Mouse (Mus musculus) thymus, adult 2 months (tissue): Measurements from ENCODE around the gene Ssh3.

ENCODE experiments used
- CTCF ChIP-seq: fragments of 200-500 bp; IDR thresholded peaks from 2 replicates; pipeline ENCODE4 v1.5.1; 2012; ENCODE audit warnings: mild to moderate bottlenecking, control low read depth, low read length, moderate library complexity, borderline replicate concordance; ENCODE audit not compliant: control insufficient read depth, poor library complexity, insufficient read depth; ENCODE audit errors: extremely low read depth
- POLR2A ChIP-seq: fragments of 200-500 bp; IDR thresholded peaks from 2 replicates; pipeline ENCODE4 v1.6.1; 2012; ENCODE audit warnings: mild to moderate bottlenecking, low read length, control low read depth, moderate library complexity; ENCODE audit not compliant: control insufficient read depth, poor library complexity, insufficient read depth; ENCODE audit errors: extremely low read depth

- TF ChIP-seq CTCF (no peak), POLR2A (no peak)
These were observed 40.9 kb downstream of the Ssh3 start for GRCm38 (mm10) chr19:4227894-4228678.
